Mouse (Mus musculus): Measurements from ENCODE around the gene Stk32b. TPM values are rescaled to one million over a fixed set of nuclear protein-coding genes. Genes with fewer than 3 reads are reported as not detected.

The Stk32b gene
- polyA plus RNA-seq (2015; fragmentation: Nextera tagmentation; extraction: Ambion mirVana), result 16.7 and 18.9 TPM in 2 replicates

- Histone ChIP-seq H3K9me3 (no peaks in the 10 kb centered on the region), H3K27ac (replicated peaks) (peak within 1 kb of the TSS; percentile 88), H3K4me3 (peak within 1 kb of the TSS; percentile 63), H3K4me1 (peaks cover 37% of the 10 kb centered on the region), H3K9ac (replicated peaks) (peak within 1 kb of the TSS; percentile 74), H3K27me3 (peaks cover 7% of the 10 kb centered on the region; the same call in 1 of the 2 replicates), H3K4me2 (replicated peaks) (peak within 1 kb of the TSS; percentile 82), H3K36me3 (no peaks in the 10 kb centered on the region)
- peak; percentile 90 for ATAC-seq (replicated peaks)
- WGBS, result under 1% methylated on average over 40 of the region's 40 CpGs
These were observed at the start of gene Stk32b for GRCm38 (mm10) chr5:37716505-37717372. Stk32b (minus strand) TSS chr5:37717171.

GRCm38 (mm10) chr5:37765851-37766250 lies 48.9 kb upstream of the Stk32b start:
- no peaks in the 10 kb centered on the region for H3K36me3 ChIP-seq
- WGBS, result 7% methylated on average over 8 of the region's 8 CpGs
- no peak overlapping the region for H3K4me3 ChIP-seq
- peaks cover 33% of the 10 kb centered on the region for H3K27me3 ChIP-seq
- no peak for ATAC-seq (replicated peaks)
- no peak overlapping the region for H3K4me2 ChIP-seq (replicated peaks)
- no peaks in the 10 kb centered on the region for H3K9me3 ChIP-seq
- no peak overlapping the region for H3K9ac ChIP-seq (replicated peaks)
- peaks cover 15% of the 10 kb centered on the region for H3K4me1 ChIP-seq
- no peak overlapping the region for H3K27ac ChIP-seq (replicated peaks)

GRCm38 (mm10) chr5:37762046-37762445 lies 45.1 kb upstream of the Stk32b start:
- no peak for ATAC-seq (replicated peaks)
- Histone ChIP-seq H3K4me1 (no peaks in the 10 kb centered on the region), H3K4me3 (no peak overlapping the region), H3K9me3 (no peaks in the 10 kb centered on the region), H3K27me3 (peaks cover 21% of the 10 kb centered on the region), H3K27ac (replicated peaks) (no peak overlapping the region), H3K4me2 (replicated peaks) (no peak overlapping the region), H3K36me3 (no peaks in the 10 kb centered on the region), H3K9ac (replicated peaks) (no peak overlapping the region)
- WGBS, result 95% methylated on average over 3 of the region's 3 CpGs

GRCm38 (mm10) chr5:37753366-37753765 lies 36.4 kb upstream of the Stk32b start:
- 0 out of 2 replicates have a peak, but pooled peaks cover 5% of the 10 kb centered on the region for H3K27me3 ChIP-seq
- H3K9me3 ChIP-seq, result no peaks in the 10 kb centered on the region
- no peak overlapping the region for H3K27ac ChIP-seq (replicated peaks)
- no peak overlapping the region for H3K9ac ChIP-seq (replicated peaks)
- H3K36me3 ChIP-seq, result no peaks in the 10 kb centered on the region
- H3K4me2 ChIP-seq (replicated peaks), result no peak overlapping the region
- no peaks in the 10 kb centered on the region for H3K4me1 ChIP-seq
- no peak for ATAC-seq (replicated peaks)
- WGBS, result 83% methylated on average over 7 of the region's 7 CpGs
- no peak overlapping the region for H3K4me3 ChIP-seq

- Histone ChIP-seq H3K9ac (replicated peaks) (no peak overlapping the region), H3K4me1 (no peaks in the 10 kb centered on the region), H3K36me3 (no peaks in the 10 kb centered on the region), H3K9me3 (no peaks in the 10 kb centered on the region), H3K4me3 (no peak overlapping the region), H3K27me3 (0 out of 2 replicates have a peak, but pooled peaks cover 5% of the 10 kb centered on the region), H3K27ac (replicated peaks) (no peak overlapping the region), H3K4me2 (replicated peaks) (no peak overlapping the region)
- ATAC-seq (replicated peaks), result peak; percentile 88
- 70% methylated on average over 8 of the region's 8 CpGs for WGBS
These were observed 35.3 kb upstream of the Stk32b start for GRCm38 (mm10) chr5:37752027-37752967.

GRCm38 (mm10) chr5:37743889-37744707 lies 27.1 kb upstream of the Stk32b start:
- 74% methylated on average over 13 of the region's 13 CpGs for WGBS
- Histone ChIP-seq H3K4me2 (replicated peaks) (no peak overlapping the region), H3K4me3 (no peak overlapping the region), H3K4me1 (no peaks in the 10 kb centered on the region), H3K36me3 (no peaks in the 10 kb centered on the region), H3K27me3 (no peaks in the 10 kb centered on the region), H3K9ac (replicated peaks) (no peak overlapping the region), H3K9me3 (peaks cover 5% of the 10 kb centered on the region; the same call in 1 of the 2 replicates), H3K27ac (replicated peaks) (no peak overlapping the region)
- no peak for ATAC-seq (replicated peaks)

- WGBS, result 51% methylated on average over 7 of the region's 7 CpGs
These were observed 19.2 kb upstream of the Stk32b start for GRCm38 (mm10) chr5:37736213-37736612.

GRCm38 (mm10) chr5:37735224-37735623 lies 18.3 kb upstream of the Stk32b start, which contains the start of gene Cytl1:
Cytl1 (plus strand) TSS chr5:37735519.
- 26% methylated on average over 5 of the region's 5 CpGs for whole genome bisulfite sequencing
- no peak within 1 kb of the TSS for H3K27ac ChIP-seq (replicated peaks)
- no peaks in the 10 kb centered on the region for H3K9me3 ChIP-seq
- no peaks in the 10 kb centered on the region for H3K36me3 ChIP-seq
- H3K4me3 ChIP-seq, result no peak within 1 kb of the TSS
- no peak within 1 kb of the TSS for H3K4me2 ChIP-seq (replicated peaks)
- ATAC-seq (replicated peaks), result no peak
- no peak within 1 kb of the TSS for H3K9ac ChIP-seq (replicated peaks)
- H3K27me3 ChIP-seq, result no peaks in the 10 kb centered on the region
- no peaks in the 10 kb centered on the region for H3K4me1 ChIP-seq

More at GRCm38 (mm10) chr5:37736213-37736612, 19.2 kb upstream of the Stk32b start:
- no peak for ATAC-seq (replicated peaks)
- Histone ChIP-seq H3K9me3 (no peaks in the 10 kb centered on the region), H3K4me2 (replicated peaks) (no peak overlapping the region), H3K4me1 (no peaks in the 10 kb centered on the region), H3K9ac (replicated peaks) (no peak overlapping the region), H3K4me3 (no peak overlapping the region), H3K27ac (replicated peaks) (no peak overlapping the region), H3K36me3 (no peaks in the 10 kb centered on the region), H3K27me3 (no peaks in the 10 kb centered on the region)

- Histone ChIP-seq H3K36me3 (no peaks in the 10 kb centered on the region), H3K4me2 (replicated peaks) (no peak overlapping the region), H3K4me1 (no peaks in the 10 kb centered on the region), H3K27ac (replicated peaks) (no peak overlapping the region), H3K9me3 (no peaks in the 10 kb centered on the region), H3K9ac (replicated peaks) (no peak overlapping the region), H3K4me3 (no peak overlapping the region), H3K27me3 (no peaks in the 10 kb centered on the region)
- 96% methylated on average over 2 of the region's 2 CpGs for WGBS
- no peak for ATAC-seq (replicated peaks)
These were observed 13.8 kb upstream of the Stk32b start for GRCm38 (mm10) chr5:37730781-37731180.

- ATAC-seq (replicated peaks), result no peak
- WGBS, result 75% methylated on average over 4 of the region's 4 CpGs
These were observed 8.4 kb upstream of the Stk32b start for GRCm38 (mm10) chr5:37725220-37725886.

GRCm38 (mm10) chr5:37720670-37721069 lies 3.7 kb upstream of the Stk32b start:
- H3K36me3 ChIP-seq, result no peaks in the 10 kb centered on the region
- no peaks in the 10 kb centered on the region for H3K9me3 ChIP-seq
- H3K4me2 ChIP-seq (replicated peaks), result no peak overlapping the region
- peaks cover 10% of the 10 kb centered on the region; the same call in 1 of the 2 replicates for H3K27me3 ChIP-seq
- 37% methylated on average over 6 of the region's 6 CpGs for WGBS
- peaks cover 17% of the 10 kb centered on the region; the same call in 1 of the 2 replicates for H3K4me1 ChIP-seq
- ATAC-seq (replicated peaks), result no peak
- no peak overlapping the region for H3K4me3 ChIP-seq
- H3K27ac ChIP-seq (replicated peaks), result no peak overlapping the region
- H3K9ac ChIP-seq (replicated peaks), result no peak overlapping the region

More at GRCm38 (mm10) chr5:37725220-37725886, 8.4 kb upstream of the Stk32b start:
- Histone ChIP-seq H3K4me2 (replicated peaks) (no peak overlapping the region), H3K9ac (replicated peaks) (no peak overlapping the region), H3K27ac (replicated peaks) (no peak overlapping the region), H3K36me3 (no peaks in the 10 kb centered on the region), H3K27me3 (0 out of 2 replicates have a peak, but pooled peaks cover 3% of the 10 kb centered on the region), H3K4me1 (0 out of 2 replicates have a peak, but pooled peaks cover 6% of the 10 kb centered on the region), H3K4me3 (no peak overlapping the region), H3K9me3 (no peaks in the 10 kb centered on the region)
